12 mouse cellular contexts compared by ENCODE assay signal in genomic region chr9:87633863-87634630, GRCm38 (mm10).
DNase-seq lines count a peak whose midpoint lies in the region; ATAC-seq and TF ChIP-seq lines count a peak whose summit lies in the region.
"Had no signal": no experiment of that assay in that cellular context is flagged by ENCODE, and none has a peak within 500 bp of the region (broad histone marks: within the 10 kb centered on the region; RNA-seq: fewer than 3 reads in every experiment).

No protein-coding gene starts in this region.

- H3K27me3 ChIP-seq in heart, embryonic 15.5 days, result no peaks in the 10 kb centered on the region
- H3K27me3 ChIP-seq in midbrain, postnatal 0 days (ENCODE audit: insufficient read depth, low read length), result no peaks in the 10 kb centered on the region
- no peaks in the 10 kb centered on the region for H3K27me3 ChIP-seq in midbrain, embryonic 10.5 days (ENCODE audit: low read depth, poor library complexity, severe bottlenecking)
- H3K27me3 ChIP-seq: neural tube, embryonic 15.5 days had no signal

- ATAC-seq in heart, embryonic 15.5 days (replicated peaks; ENCODE audit: insufficient number of reproducible peaks, insufficient read depth, low FRiP score, low read depth), result no peak
- no peak for ATAC-seq in midbrain, postnatal 0 days (ENCODE audit: low FRiP score)

- no peaks in the 10 kb centered on the region for H3K36me3 ChIP-seq in heart, embryonic 15.5 days
- H3K36me3 ChIP-seq in midbrain, postnatal 0 days (ENCODE audit: insufficient read depth, low read length), result no peaks in the 10 kb centered on the region
- no peaks in the 10 kb centered on the region for H3K36me3 ChIP-seq in midbrain, embryonic 10.5 days
- H3K36me3 ChIP-seq: G1E; neural tube, embryonic 15.5 days had no signal

- no peak overlapping the region for H3K4me3 ChIP-seq in heart, embryonic 15.5 days
- no peak overlapping the region for H3K4me3 ChIP-seq in midbrain, postnatal 0 days (ENCODE audit: low read depth, low read length)
- H3K4me3 ChIP-seq in midbrain, embryonic 10.5 days, result no peak overlapping the region
- H3K4me3 ChIP-seq: neural tube, embryonic 15.5 days had no signal

- 29% methylated on average over 5 of the region's 5 CpGs for WGBS in heart, embryonic 15.5 days
- WGBS in midbrain, postnatal 0 days, result 66% methylated on average over 5 of the region's 5 CpGs
- WGBS in midbrain, embryonic 10.5 days, result 94% methylated on average over 5 of the region's 5 CpGs

- H3K9me3 ChIP-seq in heart, embryonic 15.5 days (replicated peaks), result no peaks in the 10 kb centered on the region
- H3K9me3 ChIP-seq in midbrain, postnatal 0 days (ENCODE audit: low read length), result no peaks in the 10 kb centered on the region
- no peaks in the 10 kb centered on the region for H3K9me3 ChIP-seq in midbrain, embryonic 10.5 days (replicated peaks)
- H3K9me3 ChIP-seq: neural tube, embryonic 15.5 days had no signal

- intact Hi-C loops in heart, postnatal 25 days (cut with DNase I), result no loop called here

- DNase-seq in heart, postnatal 25 days (ENCODE audit: low spot score), result no peak
- peak; percentile 68 for DNase-seq in midbrain, postnatal 0 days (ENCODE audit: low spot score)
- no peak for DNase-seq in midbrain, embryonic 10.5 days (ENCODE audit: low spot score)
- DNase-seq in layer of hippocampus, adult 18-20 months (ENCODE audit: low spot score in 2 of 2), result peak; percentile 22 to 67
- no peak for DNase-seq in embryo, embryonic 10 days (ENCODE audit: low spot score)
- DNase-seq in cerebellum, adult 9-10 months, result no peak
- DNase-seq: midbrain, embryonic 14.5 days; right cerebral cortex, postnatal 25 days had no signal

- H3K27ac ChIP-seq in heart, embryonic 15.5 days, result peak overlapping the region; percentile 50
- no peak overlapping the region for H3K27ac ChIP-seq in midbrain, postnatal 0 days (ENCODE audit: low read depth, low read length)
- no peak overlapping the region for H3K27ac ChIP-seq in midbrain, embryonic 10.5 days (replicated peaks)
- H3K27ac ChIP-seq: liver, embryonic 14.5 days; neural tube, embryonic 15.5 days had no signal

- peaks cover 15% of the 10 kb centered on the region for H3K4me1 ChIP-seq in heart, embryonic 15.5 days (replicated peaks)
- H3K4me1 ChIP-seq in midbrain, postnatal 0 days (ENCODE audit: insufficient read depth, low read length), result no peaks in the 10 kb centered on the region
- H3K4me1 ChIP-seq in midbrain, embryonic 10.5 days, result no peaks in the 10 kb centered on the region
- H3K4me1 ChIP-seq: neural tube, embryonic 15.5 days had no signal

- no peak overlapping the region for H3K9ac ChIP-seq in heart, embryonic 15.5 days
- H3K9ac ChIP-seq in midbrain, postnatal 0 days (replicated peaks; ENCODE audit: low read length, poor library complexity, severe bottlenecking), result no peak overlapping the region
- H3K9ac ChIP-seq: liver, embryonic 14.5 days; neural tube, embryonic 15.5 days had no signal

- TF ChIP-seq CTCF in midbrain, postnatal 0 days (IDR thresholded peaks at IDR 0.05), result no peak

- H3K4me2 ChIP-seq in heart, embryonic 15.5 days, result peak overlapping the region; percentile 24
- no peak overlapping the region for H3K4me2 ChIP-seq in midbrain, postnatal 0 days (ENCODE audit: low read depth, low read length, poor library complexity, severe bottlenecking)
- H3K4me2 ChIP-seq: neural tube, embryonic 15.5 days had no signal

Comparison
In these comparisons a context has a peak if more than half of its experiments do, and no peak if none do; other contexts are left out.
1. DNase-seq: peak in midbrain, postnatal 0 days (single experiment) and layer of hippocampus, adult 18-20 months (2 of 2); none in heart, postnatal 25 days (single experiment), midbrain, embryonic 10.5 days (single experiment), embryo, embryonic 10 days (single experiment) and cerebellum, adult 9-10 months (single experiment).